Mouse (Mus musculus) MEL (cell line): ENCODE data around the gene Elmsan1. TPM values are rescaled to one million over a fixed set of nuclear protein-coding genes. Genes with fewer than 3 reads are reported as not detected.
A peak's percentile ranks its signal among the peaks of the same experiment; 100 is the strongest.

ENCODE experiments used
- DNase-seq: peaks from one replicate; pipeline ENCODE4 v3.0.0; 2011; ENCODE audit warnings: low read depth, low spot score
- H3K27ac ChIP-seq: 2 replicates; pipeline ENCODE4 v1.5.1; 2012; ENCODE audit warnings: low read depth, mild to moderate bottlenecking, control low read depth, low read length, moderate library complexity; ENCODE audit not compliant: control insufficient read depth
- H3K27me3 ChIP-seq, 2 experiments: fragments of 150-350 bp in 1 of 2; sonication (generic) in 1 of 2; 2 replicates each; pipeline ENCODE4 v1.6.1; 2012; ENCODE audit warnings: low read length in 2 of 2, mild to moderate bottlenecking in 2 of 2, improper control_type of control experiment in 1 of 2, moderate library complexity in 1 of 2; ENCODE audit not compliant: insufficient read depth in 2 of 2, control insufficient read depth in 1 of 2
- H3K36me3 ChIP-seq, 2 experiments: 2 replicates each; pipeline ENCODE4 v1.6.1; 2012 to 2014; ENCODE audit warnings: low read length in 2 of 2, improper control_type of control experiment in 1 of 2, inconsistent platforms in 1 of 2, mild to moderate bottlenecking in 1 of 2; ENCODE audit not compliant: insufficient read depth in 2 of 2, control insufficient read depth in 1 of 2
- H3K4me1 ChIP-seq, 2 experiments: fragments of 150-350 bp in 1 of 2; sonication (generic) in 1 of 2; 2 replicates each; pipeline ENCODE4 v1.6.1; 2012; ENCODE audit warnings: low read length in 2 of 2, improper control_type of control experiment in 1 of 2, mild to moderate bottlenecking in 1 of 2; ENCODE audit not compliant: insufficient read depth in 2 of 2, control insufficient read depth in 1 of 2
- H3K4me3 ChIP-seq, 2 experiments: fragments of 150-350 bp in 1 of 2; sonication (generic) in 1 of 2; 2 replicates each; pipeline ENCODE4 v1.5.1; 2012; ENCODE audit warnings: low read depth in 2 of 2, low read length in 2 of 2, mild to moderate bottlenecking in 2 of 2, moderate library complexity in 2 of 2, control low read depth in 1 of 2, improper control_type of control experiment in 1 of 2; ENCODE audit not compliant: control insufficient read depth in 1 of 2, insufficient read depth in 1 of 2
- H3K79me2 ChIP-seq: 2 replicates; pipeline ENCODE4 v1.6.1; 2012; ENCODE audit warnings: mild to moderate bottlenecking, low read length, moderate library complexity; ENCODE audit not compliant: control insufficient read depth, poor library complexity, insufficient read depth
- H3K9ac ChIP-seq: 2 replicates; pipeline ENCODE4 v1.6.1; 2012; ENCODE audit warnings: low read depth, mild to moderate bottlenecking, control low read depth, low read length, moderate library complexity; ENCODE audit not compliant: control insufficient read depth, poor library complexity, severe bottlenecking
- H3K9me3 ChIP-seq: fragments of 150-350 bp; sonication (generic); replicated peaks from 2 replicates; pipeline ENCODE4 v1.6.1; 2012; ENCODE audit warnings: mild to moderate bottlenecking, low read length, improper control_type of control experiment, moderate library complexity; ENCODE audit not compliant: insufficient read depth
- BHLHE40 ChIP-seq: IDR thresholded peaks from 2 replicates; pipeline ENCODE4 v1.6.1; 2012; ENCODE audit warnings: low read depth, mild to moderate bottlenecking, inconsistent platforms, low read length, improper control_type of control experiment, borderline replicate concordance
- CHD2 ChIP-seq: IDR thresholded peaks from 2 replicates; pipeline ENCODE4 v1.6.1; 2011; ENCODE audit warnings: low read length, improper control_type of control experiment
- ETS1 ChIP-seq: IDR thresholded peaks from 2 replicates; pipeline ENCODE4 v1.6.1; 2012; ENCODE audit warnings: low read depth, mild to moderate bottlenecking, inconsistent platforms, low read length, improper control_type of control experiment, moderate library complexity
- GABPA ChIP-seq: IDR thresholded peaks from 2 replicates; pipeline ENCODE4 v1.6.1; 2012; ENCODE audit warnings: low read depth, mild to moderate bottlenecking, inconsistent platforms, low read length, improper control_type of control experiment, moderate library complexity
- HCFC1 ChIP-seq: IDR thresholded peaks from 2 replicates; pipeline ENCODE4 v1.6.1; 2012; ENCODE audit warnings: low read depth, mild to moderate bottlenecking, inconsistent platforms, low read length, improper control_type of control experiment, moderate library complexity
- MAX ChIP-seq: IDR thresholded peaks from 2 replicates; pipeline ENCODE4 v1.6.1; 2011; ENCODE audit warnings: low read length, improper control_type of control experiment
- MAZ ChIP-seq: IDR thresholded peaks from 2 replicates; pipeline ENCODE4 v1.6.1; 2012; ENCODE audit warnings: low read depth, mild to moderate bottlenecking, inconsistent platforms, low read length, improper control_type of control experiment
- MEF2A ChIP-seq: IDR thresholded peaks from 2 replicates; pipeline ENCODE4 v1.6.1; 2014; ENCODE audit warnings: low read depth, mild to moderate bottlenecking, inconsistent platforms, low read length, improper control_type of control experiment; ENCODE audit not compliant: poor library complexity, insufficient replicate concordance, severe bottlenecking; ENCODE audit errors: extremely low read depth
- MXI1 ChIP-seq: IDR thresholded peaks from 2 replicates; pipeline ENCODE4 v1.6.1; 2011; ENCODE audit warnings: mild to moderate bottlenecking, low read depth, low read length, improper control_type of control experiment
- MYB ChIP-seq: IDR thresholded peaks from 2 replicates; pipeline ENCODE4 v1.6.1; 2011; ENCODE audit warnings: mild to moderate bottlenecking, low read depth, low read length, improper control_type of control experiment
- MYC ChIP-seq: IDR thresholded peaks from 2 replicates; pipeline ENCODE4 v1.6.1; 2011; ENCODE audit warnings: low read depth, mild to moderate bottlenecking, low read length, improper control_type of control experiment, moderate library complexity
- NRF1 ChIP-seq: IDR thresholded peaks from 2 replicates; pipeline ENCODE4 v1.6.1; 2014; ENCODE audit warnings: low read depth, mild to moderate bottlenecking, inconsistent platforms, low read length, improper control_type of control experiment, moderate library complexity; ENCODE audit not compliant: poor library complexity, insufficient read depth, severe bottlenecking
- POLR2AphosphoS2 ChIP-seq: IDR thresholded peaks from 2 replicates; pipeline ENCODE4 v1.6.1; 2011; ENCODE audit warnings: low read length, improper control_type of control experiment
- POLR2AphosphoS5 ChIP-seq: IDR thresholded peaks from 2 replicates; pipeline ENCODE4 v1.6.1; 2012; ENCODE audit warnings: low read depth, borderline replicate concordance, mild to moderate bottlenecking, inconsistent platforms, low read length, moderate library complexity, mixed read lengths
- RCOR1 ChIP-seq: IDR thresholded peaks from 2 replicates; pipeline ENCODE4 v1.6.1; 2012; ENCODE audit warnings: low read depth, mild to moderate bottlenecking, inconsistent platforms, low read length, improper control_type of control experiment
- SIN3A ChIP-seq: IDR thresholded peaks from 2 replicates; pipeline ENCODE4 v1.6.1; 2012; ENCODE audit warnings: low read length, improper control_type of control experiment, inconsistent platforms
- SMC3 ChIP-seq: IDR thresholded peaks from 2 replicates; pipeline ENCODE4 v1.6.1; 2011; ENCODE audit warnings: low read depth, low read length, improper control_type of control experiment
- TAL1 ChIP-seq: IDR thresholded peaks from 2 replicates; pipeline ENCODE4 v1.6.1; 2012; ENCODE audit warnings: mild to moderate bottlenecking, inconsistent platforms, low read length, moderate library complexity, mixed read lengths
- TBP ChIP-seq: IDR thresholded peaks from 2 replicates; pipeline ENCODE4 v1.8.0; 2011; ENCODE audit warnings: low read depth, low read length, improper control_type of control experiment
- TCF12 ChIP-seq: IDR thresholded peaks from 2 replicates; pipeline ENCODE4 v1.6.1; 2014; ENCODE audit warnings: low read depth, mild to moderate bottlenecking, inconsistent platforms, low read length, improper control_type of control experiment, moderate library complexity
- USF1 ChIP-seq: IDR thresholded peaks from 2 replicates; pipeline ENCODE4 v1.6.1; 2014; ENCODE audit warnings: low read depth, mild to moderate bottlenecking, inconsistent platforms, low read length, improper control_type of control experiment, moderate library complexity
- ZNF384 ChIP-seq: IDR thresholded peaks from 2 replicates; pipeline ENCODE4 v1.6.1; 2012; ENCODE audit warnings: low read depth, mild to moderate bottlenecking, inconsistent platforms, low read length, improper control_type of control experiment
- polyA plus RNA-seq, 2 experiments: library from polyadenylated mRNA; stranded (reverse) in 1 of 2; unstranded in 1 of 2; fragments of >175 nt in 1 of 2; fragments of >200 nt in 1 of 2; gene quantifications; 2 replicates each; pipeline versions ENCODE4 v1.2.1 to v1.2.4; 2012; ENCODE audit warnings: low replicate concordance in 2 of 2, low read depth in 1 of 2; ENCODE audit not compliant: insufficient read length in 2 of 2, insufficient read depth in 1 of 2, missing spikeins in 1 of 2
- total RNA-seq: library from RNA; depleted of rRNA; stranded (reverse); fragments of 300-350 nt; gene quantifications from 2 replicates; pipeline ENCODE4 v1.2.3, GENCODE M21; 2012

Gene Elmsan1
- total and polyA plus RNA-seq, 3 experiments, result 7.7 to 25.3 TPM; not detected in 1

DNA sequence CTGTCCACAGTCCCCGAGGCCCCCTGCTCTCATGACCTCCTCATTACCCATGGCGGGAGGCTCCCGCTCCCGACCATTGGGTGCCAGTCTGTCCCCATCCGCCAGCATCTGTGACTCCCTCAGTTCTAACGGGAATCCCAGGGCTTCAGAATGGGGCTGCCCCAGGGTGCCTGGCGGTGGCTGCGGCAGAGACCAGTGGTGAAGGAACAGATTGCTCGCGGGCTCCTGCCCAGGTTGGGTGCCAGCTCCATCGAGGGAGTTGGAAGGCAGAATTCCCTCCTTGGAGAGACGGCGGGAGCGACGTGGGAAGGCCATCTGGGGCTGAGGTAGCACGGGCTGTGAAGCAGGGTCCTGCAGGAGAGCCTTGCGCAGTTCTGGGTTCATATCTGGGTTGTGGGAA lies 45.8 kb downstream of the Elmsan1 start:
- Histone ChIP-seq H3K4me3 (no peak overlapping the region), H3K9ac (no peak overlapping the region), H3K27ac (no peak overlapping the region), H3K79me2 (peaks cover 66% of the 10 kb centered on the region), H3K4me1 (peaks cover 18 to 25% of the 10 kb centered on the region in 2 experiments), H3K27me3 (no peaks in the 10 kb centered on the region), H3K36me3 (peaks cover 15 to 25% of the 10 kb centered on the region in 2 experiments), H3K9me3 (no peaks in the 10 kb centered on the region)
- DNase-seq, result no peak
- no peak for TF ChIP-seq USF1
- no peak for TF ChIP-seq TAL1
- TF ChIP-seq MYC, result no peak
- TF ChIP-seq MYB, result no peak
- no peak for TF ChIP-seq NRF1
- TF ChIP-seq TCF12, result no peak
- TF ChIP-seq SMC3, result no peak
- no peak for TF ChIP-seq ZNF384
- TF ChIP-seq ETS1, result no peak
- no peak for TF ChIP-seq SIN3A
- no peak for TF ChIP-seq BHLHE40
- TF ChIP-seq MAX, result no peak
- TF ChIP-seq HCFC1, result no peak
- TF ChIP-seq POLR2AphosphoS2, result no peak
- TF ChIP-seq GABPA, result no peak
- TF ChIP-seq, all 39 proteins: peak for 0

DNA sequence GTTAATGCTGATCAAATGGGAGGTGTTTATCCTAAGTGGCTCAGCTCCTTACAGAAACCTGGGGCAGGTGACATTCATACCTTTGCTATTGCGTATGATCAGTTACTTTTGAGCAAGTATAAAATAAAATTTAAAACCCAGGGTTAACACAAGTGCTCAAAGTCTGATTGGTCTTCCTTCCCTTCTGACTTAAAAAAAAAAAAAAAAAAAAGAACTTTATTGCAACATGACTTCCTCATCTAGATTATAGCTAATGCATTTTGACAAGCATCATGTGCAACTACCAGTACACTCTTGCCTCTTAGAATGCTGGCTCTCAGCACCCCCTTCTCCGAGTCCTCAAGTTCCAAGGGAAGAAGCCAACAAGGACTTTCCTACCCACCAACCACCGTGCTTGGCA lies 46.5 kb downstream of the Elmsan1 start:
- H3K27ac ChIP-seq, result no peak overlapping the region
- no peak for DNase-seq
- H3K4me1 ChIP-seq, result peaks cover 12 to 19% of the 10 kb centered on the region in 2 experiments
- no peak overlapping the region for H3K4me3 ChIP-seq
- H3K36me3 ChIP-seq, result peaks cover 15 to 18% of the 10 kb centered on the region in 2 experiments
- H3K9ac ChIP-seq, result no peak overlapping the region
- no peaks in the 10 kb centered on the region for H3K9me3 ChIP-seq
- H3K27me3 ChIP-seq, result no peaks in the 10 kb centered on the region
- TF ChIP-seq TBP (no peak), MXI1 (0 out of 2 replicates have a peak, but pooled peaks have one; percentile 22), RCOR1 (no peak), NRF1 (no peak), POLR2AphosphoS5 (no peak), CHD2 (no peak), MEF2A (no peak), MAZ (no peak), MAX (no peak), SIN3A (0 out of 2 replicates have a peak, but pooled peaks have one; percentile 17), ZNF384 (peak; percentile 93)
- H3K79me2 ChIP-seq, result peaks cover 65% of the 10 kb centered on the region
